Mouse (Mus musculus): ENCODE measurements around the gene Prrt1. TPM values are rescaled to one million over a fixed set of nuclear protein-coding genes. Genes with fewer than 3 reads are reported as not detected.

Prrt1 gene
- total RNA-seq, 2 experiments from 2014 or later: 78.2 to 81.9 TPM

DNA sequence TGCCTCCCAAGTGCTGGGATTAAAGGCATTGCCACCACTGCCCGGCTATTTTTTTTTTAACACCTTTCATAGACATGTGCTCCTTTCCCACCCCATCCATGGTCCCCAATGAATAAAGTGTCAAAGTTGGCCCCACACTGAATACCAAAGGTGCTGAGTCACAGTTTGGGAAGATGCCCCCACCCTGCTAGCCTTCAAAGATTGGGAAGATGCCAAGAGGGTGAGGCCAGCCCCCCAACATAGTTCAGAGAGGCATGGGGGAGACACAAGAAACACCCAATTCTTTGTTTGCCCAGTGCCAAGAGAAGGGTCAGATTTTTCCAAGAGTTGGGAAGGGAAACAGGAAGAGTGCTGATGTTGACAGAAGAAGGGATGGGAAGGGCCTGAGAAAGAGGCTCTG lies 33.1 kb downstream of the Prrt1 start:
- no peak for DNase-seq
- intact Hi-C loops (cut with DNase I): no loop called here

- DNase-seq: no peak
- intact Hi-C loops (cut with DNase I): no loop called here
These were observed 33.6 kb downstream of the Prrt1 start for GRCm38 (mm10) chr17:34662978-34663377.

DNA sequence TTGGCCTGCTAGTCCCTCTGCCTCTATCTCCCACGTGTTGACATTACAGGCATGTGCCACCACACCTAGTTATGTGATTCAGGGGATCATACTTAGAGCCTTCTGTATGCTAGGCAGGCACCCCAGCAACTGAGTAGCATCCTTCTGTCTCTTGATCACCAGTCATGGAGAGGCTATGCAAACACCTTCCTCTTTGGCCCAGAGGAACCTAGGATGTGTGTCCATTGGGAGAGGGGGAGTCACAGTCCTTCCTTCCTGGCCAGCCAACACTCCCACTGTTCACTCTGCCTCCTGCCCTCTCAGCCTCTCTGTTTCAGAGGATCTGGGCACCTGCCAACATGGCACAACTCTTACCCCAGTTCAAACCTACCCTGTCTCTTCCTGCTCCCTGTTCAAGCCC lies 34.2 kb downstream of the Prrt1 start:
- DNase-seq: no peak
- intact Hi-C loops (cut with DNase I): no loop called here

- no peak for DNase-seq
- intact Hi-C loops (cut with DNase I): no loop called here
These were observed 35.1 kb downstream of the Prrt1 start for GRCm38 (mm10) chr17:34664472-34664871.

GRCm38 (mm10) chr17:34670235-34670634 lies 40.9 kb downstream of the Prrt1 start, which contains the start of gene Tnxb:
Gene Tnxb (plus strand): TSS chr17:34670535.
- intact Hi-C loops (cut with DNase I): no loop called here
- DNase-seq: no peak

- intact Hi-C loops (cut with DNase I): no loop called here
- no peak for DNase-seq
These were observed 42.1 kb downstream of the Prrt1 start for GRCm38 (mm10) chr17:34671151-34672066.

GRCm38 (mm10) chr17:34672246-34672792 lies 43.0 kb downstream of the Prrt1 start:
- DNase-seq: no peak
- intact Hi-C loops (cut with DNase I): no loop called here

DNA sequence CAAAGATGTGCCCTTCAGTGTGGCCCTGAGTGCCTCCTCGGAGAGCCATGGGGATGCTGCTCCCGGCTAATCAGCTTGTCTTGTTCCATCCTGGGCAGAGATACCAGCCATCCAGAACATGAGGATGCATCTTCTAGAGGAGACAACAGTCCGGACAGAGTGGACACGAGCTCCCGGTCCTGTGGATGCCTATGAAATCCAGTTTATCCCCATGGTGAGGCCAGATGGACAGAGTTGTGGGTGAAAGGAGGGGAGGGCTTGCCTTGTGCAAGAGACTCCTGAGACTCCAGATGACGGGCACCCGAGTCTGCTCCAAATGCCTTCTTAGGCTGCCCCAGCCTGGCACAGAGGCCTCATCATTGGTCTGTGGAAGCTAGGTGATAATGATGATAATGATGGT lies 43.8 kb downstream of the Prrt1 start:
- DNase-seq: no peak
- intact Hi-C loops (cut with DNase I): no loop called here

DNA sequence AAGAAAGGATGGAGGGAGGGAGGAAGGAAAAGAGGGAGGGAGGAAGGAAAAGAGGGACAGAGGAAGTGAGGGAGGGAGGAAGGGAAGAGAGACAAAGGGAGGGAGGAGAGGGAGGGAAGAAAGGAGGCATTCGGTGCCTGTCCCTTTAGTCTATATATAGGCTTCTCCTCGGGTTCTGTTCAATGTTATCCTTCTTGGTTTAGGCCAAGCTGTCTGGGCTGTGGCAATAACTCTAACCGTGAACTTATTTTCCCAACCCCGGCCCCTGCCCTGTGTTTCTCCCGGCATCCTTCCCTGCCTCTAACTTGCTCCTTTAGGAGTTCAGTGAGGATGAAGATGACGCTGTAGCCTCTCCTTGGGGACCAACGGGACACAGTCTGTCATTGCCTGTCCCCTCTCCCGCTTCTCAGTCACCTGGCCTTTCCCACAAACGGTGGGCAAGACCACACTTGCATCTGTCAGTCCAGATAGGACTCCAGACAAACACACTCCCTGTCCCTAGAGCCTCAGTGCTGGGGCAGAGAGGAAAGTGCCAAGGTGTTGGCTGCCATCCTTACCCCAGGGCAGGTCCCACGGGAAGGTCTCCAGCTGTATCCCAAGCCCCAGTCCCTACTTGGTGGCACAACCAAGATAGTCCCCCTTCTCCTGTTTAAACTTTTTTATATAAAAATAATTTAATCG lies 45.3 kb downstream of the Prrt1 start:
- DNase-seq: no peak

DNA sequence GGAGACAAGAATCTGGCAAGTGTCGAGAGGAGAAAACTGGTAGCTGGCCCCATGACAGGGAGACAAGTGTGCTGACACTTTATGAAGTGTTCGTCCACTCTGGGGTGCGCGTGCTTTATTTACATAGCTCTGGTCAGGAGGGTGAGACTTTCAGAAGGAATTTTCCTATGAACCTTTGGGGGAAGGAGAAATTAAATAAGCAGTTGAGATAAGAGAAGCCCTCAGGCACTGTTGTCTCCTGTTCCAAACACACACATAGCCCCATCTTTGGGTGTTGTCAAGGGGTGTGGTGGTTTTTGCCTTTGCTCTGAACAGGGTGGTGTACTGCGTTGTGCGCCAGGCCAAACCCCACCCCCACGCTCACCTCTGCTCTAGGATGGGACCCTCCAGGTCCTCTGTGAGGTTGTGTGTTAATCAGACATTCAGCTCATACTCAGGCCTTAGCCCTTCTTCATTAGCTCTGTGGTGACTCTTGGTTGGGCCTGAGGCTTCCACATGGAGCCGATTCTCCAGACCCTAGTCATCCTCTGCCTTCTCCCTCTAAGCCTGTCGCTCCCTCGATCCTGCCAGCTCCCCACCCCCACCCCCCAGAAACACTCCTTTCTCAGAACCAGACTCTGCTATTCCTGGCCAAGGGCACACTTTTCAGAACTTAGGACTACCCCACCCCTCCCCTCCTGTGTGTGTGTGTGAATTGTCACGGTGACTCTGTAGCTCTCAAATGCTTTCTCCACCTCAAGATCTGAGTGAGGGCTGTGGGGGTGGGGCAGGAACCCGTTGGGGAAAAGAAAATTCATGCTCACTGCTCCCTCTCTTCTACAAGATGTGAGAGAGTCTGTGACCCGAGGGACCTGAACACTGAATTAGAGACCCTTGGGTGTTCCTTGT lies 46.1 kb downstream of the Prrt1 start:
- no peak for DNase-seq
- intact Hi-C loops (cut with DNase I): no loop called here

More for the DNA sequence above, 45.3 kb downstream of the Prrt1 start:
- intact Hi-C loops (cut with DNase I): no loop called here

DNA sequence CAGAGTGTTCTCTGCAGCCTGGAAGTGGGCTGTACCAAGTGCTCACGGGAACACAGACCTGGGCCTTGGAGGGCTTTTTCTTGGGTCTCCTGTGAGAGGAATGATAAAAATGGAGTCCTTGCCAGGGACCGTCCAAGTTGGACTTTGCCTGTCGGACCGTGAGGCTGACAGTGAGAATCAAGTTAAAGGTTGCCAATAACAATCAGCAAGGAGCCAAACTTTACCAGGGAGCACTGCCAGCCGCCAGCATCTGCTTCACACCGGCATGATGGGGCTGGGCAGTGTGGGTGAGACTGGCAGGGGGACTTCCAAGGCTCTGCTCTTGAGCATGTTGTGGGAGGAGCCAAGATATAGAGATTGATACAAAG lies 46.7 kb downstream of the Prrt1 start:
- intact Hi-C loops (cut with DNase I): no loop called here
- no peak for DNase-seq

- no peak for DNase-seq
- intact Hi-C loops (cut with DNase I): no loop called here
These were observed 47.3 kb downstream of the Prrt1 start for GRCm38 (mm10) chr17:34676671-34677070.

- no peak for DNase-seq
- intact Hi-C loops (cut with DNase I): no loop called here
These were observed 50.9 kb downstream of the Prrt1 start for GRCm38 (mm10) chr17:34680191-34680590.

- intact Hi-C loops (cut with DNase I): no loop called here
- no peak for DNase-seq
These were observed 51.3 kb downstream of the Prrt1 start for GRCm38 (mm10) chr17:34680621-34681020.

GRCm38 (mm10) chr17:34681132-34681571 lies 51.8 kb downstream of the Prrt1 start:
- intact Hi-C loops (cut with DNase I): no loop called here

DNA sequence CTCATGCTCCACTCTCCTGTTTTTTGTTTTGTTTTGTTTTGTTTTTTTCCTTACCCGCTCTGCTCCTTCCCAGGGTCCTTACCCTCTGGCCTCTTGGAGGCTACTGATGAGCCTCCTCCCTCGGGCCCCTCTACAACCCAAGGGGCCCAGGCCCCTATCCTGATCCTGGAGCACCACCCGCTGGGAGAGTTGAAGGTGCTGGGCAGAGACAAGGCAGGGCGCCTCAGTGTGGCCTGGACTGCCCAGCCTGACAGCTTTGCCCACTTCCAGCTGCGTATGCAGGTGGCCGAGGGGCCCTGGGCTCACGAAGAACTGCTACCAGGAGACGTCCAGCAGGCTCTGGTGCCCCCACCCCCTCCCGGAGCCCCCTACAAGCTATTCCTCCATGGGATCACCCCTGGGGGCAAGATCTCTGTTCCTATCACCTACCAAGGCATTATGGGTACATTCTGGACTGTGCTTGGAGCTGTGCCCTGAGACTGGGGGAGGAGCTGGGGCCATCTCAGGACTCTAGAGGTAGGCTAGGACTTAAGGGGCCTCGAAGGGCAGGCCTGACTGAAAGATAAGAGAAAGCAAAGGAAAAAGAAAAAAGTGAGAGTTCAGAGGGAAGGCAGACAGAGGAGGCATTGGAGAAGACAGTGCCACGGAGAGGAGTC lies 52.7 kb downstream of the Prrt1 start:
- DNase-seq: no peak
- intact Hi-C loops (cut with DNase I): no loop called here

More at GRCm38 (mm10) chr17:34681132-34681571, 51.8 kb downstream of the Prrt1 start:
- no peak for DNase-seq
